Mouse (Mus musculus) erythroblast, embryonic 14.5 days (primary cell): ENCODE measurements around the gene Dnajb14.

Experiments
- GATA1 ChIP-seq: IDR thresholded peaks from 2 replicates; pipeline ENCODE4 v1.6.1; 2012; ENCODE audit warnings: low read length, inconsistent platforms, mixed read lengths
- TAL1 ChIP-seq: IDR thresholded peaks from 3 replicates; pipeline ENCODE4 v1.6.1; 2012; ENCODE audit warnings: low read length, inconsistent platforms, mixed read lengths

DNA sequence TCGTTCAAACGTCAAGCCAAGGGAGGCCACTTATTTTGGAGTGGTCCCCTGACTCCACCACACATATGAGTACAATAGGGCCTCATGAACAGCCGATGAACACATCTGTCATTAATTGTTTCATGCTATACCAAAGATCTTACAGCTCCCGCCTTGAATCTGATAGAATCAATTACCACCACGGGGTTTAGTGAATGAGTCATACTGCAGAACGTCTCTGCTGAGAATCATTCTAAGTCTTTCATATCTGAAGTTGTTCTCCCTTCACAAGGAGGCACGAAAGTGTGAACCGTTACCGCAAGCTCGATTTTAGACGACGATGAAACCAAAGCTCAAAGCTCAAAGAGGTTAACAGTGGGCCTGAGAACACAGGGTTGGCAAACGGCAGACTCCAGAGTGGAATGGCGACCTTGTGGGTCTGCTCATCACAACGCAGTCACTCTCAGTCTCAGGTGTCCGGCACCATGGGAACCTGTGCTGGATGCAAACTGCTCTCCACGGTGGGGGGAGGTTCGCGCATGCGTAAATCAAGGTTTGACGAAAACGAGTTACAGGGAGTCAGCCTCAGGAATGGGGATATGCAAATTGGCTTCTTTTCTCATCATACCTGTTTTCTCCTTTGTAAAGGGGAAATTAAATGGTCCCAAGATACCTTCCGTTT is 86.9 kb downstream of the Dnajb14 start:
- TF ChIP-seq TAL1 (no peak), GATA1 (no peak)
